Comparison of ENCODE assay signal across 10 mouse cellular contexts in genomic region chr9:88362055-88362850, GRCm38 (mm10). TPM values are rescaled to one million over a fixed set of nuclear protein-coding genes. Genes with fewer than 3 reads are reported as not detected.
DNase-seq lines count a peak whose midpoint lies in the region; ATAC-seq lines count a peak whose summit lies in the region.
"Had no signal": no experiment of that assay in that cellular context is flagged by ENCODE, and none has a peak within 500 bp of the region (broad histone marks: within the 10 kb centered on the region; RNA-seq: fewer than 3 reads in every experiment).

No protein-coding gene starts in this region.

- peak; percentile 15 for DNase-seq in embryo, embryonic 10.5 days (ENCODE audit: low spot score)
- no peak for DNase-seq in embryo, embryonic 9.5 days (ENCODE audit: extremely low spot score)
- peak; percentile 39 for DNase-seq in lung, postnatal 10 days
- no peak for DNase-seq in lung, postnatal 14 days
- no peak for DNase-seq in left cerebral cortex, adult 8-10 months (ENCODE audit: low spot score in 2 of 2)
- DNase-seq in right cerebral cortex, postnatal 4 days: no peak
- DNase-seq: gastrocnemius, postnatal 25 days had no signal

- WGBS in midbrain, embryonic 15.5 days: 23% methylated on average over 5 of the region's 5 CpGs

- H3K36me3 ChIP-seq in midbrain, embryonic 15.5 days (replicated peaks): no peaks in the 10 kb centered on the region
- H3K36me3 ChIP-seq: lung, embryonic 15.5 days had no signal

- ATAC-seq in common myeloid progenitor, adult 5-6 weeks (replicated peaks; ENCODE audit: low read depth, poor library complexity, severe bottlenecking): peak; percentile 9; the same call in 1 of the 2 replicates
- peak; percentile 73 for ATAC-seq in midbrain, embryonic 15.5 days (replicated peaks)

- no peak overlapping the region for H3K4me3 ChIP-seq in midbrain, embryonic 15.5 days
- H3K4me3 ChIP-seq: lung, embryonic 15.5 days had no signal

- H3K4me1 ChIP-seq in midbrain, embryonic 15.5 days: peaks cover 5% of the 10 kb centered on the region; the same call in 1 of the 2 replicates
- H3K4me1 ChIP-seq: lung, embryonic 15.5 days had no signal

- H3K4me2 ChIP-seq in midbrain, embryonic 15.5 days: no peak overlapping the region
- H3K4me2 ChIP-seq: lung, embryonic 15.5 days had no signal

- H3K9me3 ChIP-seq in midbrain, embryonic 15.5 days: no peaks in the 10 kb centered on the region
- H3K9me3 ChIP-seq: lung, embryonic 15.5 days had no signal

- no peak overlapping the region for H3K27ac ChIP-seq in midbrain, embryonic 15.5 days

- no peaks in the 10 kb centered on the region for H3K27me3 ChIP-seq in midbrain, embryonic 15.5 days (replicated peaks)
- H3K27me3 ChIP-seq: lung, embryonic 15.5 days had no signal

- no peak overlapping the region for H3K9ac ChIP-seq in midbrain, embryonic 15.5 days
- H3K9ac ChIP-seq: lung, embryonic 15.5 days had no signal

RNA-seq across cellular contexts. Expression of gene Nt5e, which starts 35.3 kb away (rescaled TPM):
- total RNA-seq in common myeloid progenitor, adult 5-6 weeks (2017): 0.05 and 1.0 TPM in 2 replicates
- 0.95 and 1.3 TPM in 2 replicates for polyA plus RNA-seq in midbrain, embryonic 15.5 days (2015; fragmentation: Nextera tagmentation; extraction: Ambion mirVana)
- total RNA-seq in left cerebral cortex, adult 8-10 months (2022): 1 to 10 TPM; 4.7 to 6.5 (median 5.6) TPM

Comparison
In these comparisons a context has a peak if more than half of its experiments do, and no peak if none do; other contexts are left out.
1. DNase-seq: peak in embryo, embryonic 10.5 days (single experiment) and lung, postnatal 10 days (single experiment); none in embryo, embryonic 9.5 days (single experiment), lung, postnatal 14 days (single experiment), left cerebral cortex, adult 8-10 months (0 of 2) and right cerebral cortex, postnatal 4 days (single experiment).